Mouse (Mus musculus) E14TG2a.4 (cell line): ENCODE measurements at regions not wholly inside any gene's neighbourhood (a gene's known extent, or its start where the extent isn't known, plus 50 kb on each side); places are given as distances from the start of the nearest gene placed in this dataset.

ENCODE experiments used
- H3K27me3 ChIP-seq: 2 replicates; pipeline ENCODE4 v1.6.1; 2014; ENCODE audit warnings: low read length, control low read depth; ENCODE audit not compliant: insufficient read depth
- H3K36me3 ChIP-seq: 2 replicates; pipeline ENCODE4 v1.6.1; 2014; ENCODE audit warnings: low read length, control low read depth; ENCODE audit not compliant: insufficient read depth
- H3K4me1 ChIP-seq: replicated peaks from 2 replicates; pipeline ENCODE4 v1.6.1; 2014; ENCODE audit warnings: low read depth, low read length, control low read depth
- H3K4me3 ChIP-seq: replicated peaks from 2 replicates; pipeline ENCODE4 v1.5.1; 2014; ENCODE audit warnings: mild to moderate bottlenecking, low read length
- H3K9me3 ChIP-seq: 2 replicates; pipeline ENCODE4 v1.6.1; 2014; ENCODE audit warnings: low read length, control low read depth
- CTCF ChIP-seq: conservative IDR thresholded peaks from 2 replicates; pipeline ENCODE4 v1.5.1; 2014; ENCODE audit warnings: low read length
- NANOG ChIP-seq: IDR thresholded peaks from 2 replicates; pipeline ENCODE4 v1.6.1; 2014; ENCODE audit warnings: borderline replicate concordance, low read length, mixed read lengths
- POU5F1 ChIP-seq: IDR thresholded peaks from 2 replicates; pipeline ENCODE4 v1.6.1; 2014; ENCODE audit warnings: low read length, borderline replicate concordance

GRCm38 (mm10) chr13:5515552-5515951 is 345.7 kb upstream of the Klf6 start:
- TF ChIP-seq NANOG (no peak), POU5F1 (no peak), CTCF (no peak)
- H3K4me1 ChIP-seq = no peaks in the 10 kb centered on the region
- peaks cover 5% of the 10 kb centered on the region; the same call in 1 of the 2 replicates for H3K9me3 ChIP-seq
- H3K4me3 ChIP-seq = no peak overlapping the region
- no peaks in the 10 kb centered on the region for H3K36me3 ChIP-seq
- H3K27me3 ChIP-seq = no peaks in the 10 kb centered on the region

DNA sequence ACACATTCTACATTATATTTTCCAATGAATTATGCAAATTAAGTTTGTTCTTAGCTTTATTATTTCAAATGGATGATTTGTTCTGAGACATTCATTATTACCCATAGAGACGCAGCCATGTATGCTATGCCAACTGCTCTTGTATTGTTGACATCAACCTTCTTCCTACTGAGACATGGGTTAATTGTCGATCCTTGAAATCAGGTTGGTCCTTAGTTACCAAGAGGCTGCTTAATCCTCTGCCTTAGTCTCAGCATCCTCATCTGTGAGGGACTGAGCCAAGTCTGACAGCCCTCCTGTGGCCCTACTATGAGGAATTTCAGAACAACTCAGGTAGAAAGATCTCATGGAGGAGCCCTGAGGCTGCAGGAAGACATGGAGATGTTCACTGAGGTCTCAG is 345.2 kb upstream of the Klf6 start:
- Histone ChIP-seq H3K27me3 (no peaks in the 10 kb centered on the region), H3K4me1 (no peaks in the 10 kb centered on the region), H3K4me3 (no peak overlapping the region), H3K9me3 (peaks cover 5% of the 10 kb centered on the region; the same call in 1 of the 2 replicates), H3K36me3 (no peaks in the 10 kb centered on the region)
- TF ChIP-seq NANOG (no peak), POU5F1 (no peak), CTCF (no peak)

DNA sequence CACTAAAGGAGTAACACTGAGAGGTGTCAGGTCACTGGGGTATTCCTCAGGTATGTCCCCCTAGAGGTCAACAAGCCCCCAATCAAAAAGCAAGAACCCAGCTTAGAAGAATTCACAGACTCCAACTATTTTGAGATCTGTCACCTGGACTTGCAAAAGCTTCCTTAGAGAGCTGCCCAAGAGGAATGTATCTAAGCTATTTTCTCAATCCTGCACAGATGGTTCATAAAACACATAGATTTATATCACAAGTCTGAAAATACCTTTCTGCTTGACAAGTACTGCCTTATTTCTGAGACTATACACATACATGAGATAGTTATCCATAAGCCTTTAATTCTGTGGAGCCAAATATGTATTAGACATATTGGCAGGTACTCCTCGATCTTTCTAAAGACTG is 342.1 kb upstream of the Klf6 start:
- TF ChIP-seq NANOG (no peak), CTCF (no peak), POU5F1 (no peak)
- H3K9me3 ChIP-seq = peaks cover 2% of the 10 kb centered on the region; the same call in 1 of the 2 replicates
- H3K4me1 ChIP-seq = peaks cover 10% of the 10 kb centered on the region
- no peak overlapping the region for H3K4me3 ChIP-seq
- H3K36me3 ChIP-seq = no peaks in the 10 kb centered on the region
- no peaks in the 10 kb centered on the region for H3K27me3 ChIP-seq

- H3K9me3 ChIP-seq = no peaks in the 10 kb centered on the region
- peaks cover 10% of the 10 kb centered on the region for H3K4me1 ChIP-seq
- TF ChIP-seq CTCF (no peak), NANOG (no peak), POU5F1 (no peak)
- no peaks in the 10 kb centered on the region for H3K36me3 ChIP-seq
- no peak overlapping the region for H3K4me3 ChIP-seq
- H3K27me3 ChIP-seq = no peaks in the 10 kb centered on the region
These were observed 341.7 kb upstream of the Klf6 start for GRCm38 (mm10) chr13:5519600-5519999.

DNA sequence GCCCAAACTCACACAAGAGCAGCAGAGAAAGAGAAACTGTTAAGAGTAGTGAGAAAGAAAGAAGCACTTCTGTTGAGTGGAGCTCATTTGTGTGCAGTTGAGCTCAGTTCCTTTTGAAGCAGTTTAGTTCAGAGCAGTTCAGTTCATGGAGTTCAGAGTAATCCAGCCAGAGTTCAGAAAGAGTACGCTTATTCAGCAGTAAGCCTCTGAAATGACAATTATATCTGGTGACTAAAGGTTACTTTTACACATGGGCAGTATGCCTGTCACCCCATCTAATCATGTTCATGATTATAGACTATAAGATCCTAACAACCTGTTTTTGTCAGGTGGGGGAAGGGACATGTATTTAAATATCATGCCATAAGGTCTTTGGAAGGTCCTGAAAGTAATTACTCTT is 333.9 kb upstream of the Klf6 start:
- TF ChIP-seq CTCF = no peak
- H3K4me1 ChIP-seq = peaks cover 10% of the 10 kb centered on the region
- no peak overlapping the region for H3K4me3 ChIP-seq
- H3K27me3 ChIP-seq = no peaks in the 10 kb centered on the region
- H3K9me3 ChIP-seq = no peaks in the 10 kb centered on the region
- no peaks in the 10 kb centered on the region for H3K36me3 ChIP-seq

GRCm38 (mm10) chr13:5540321-5540720 is 321.0 kb upstream of the Klf6 start:
- Histone ChIP-seq H3K27me3 (no peaks in the 10 kb centered on the region), H3K4me1 (no peaks in the 10 kb centered on the region)
- TF ChIP-seq POU5F1 (no peak), NANOG (no peak), CTCF (no peak)

DNA sequence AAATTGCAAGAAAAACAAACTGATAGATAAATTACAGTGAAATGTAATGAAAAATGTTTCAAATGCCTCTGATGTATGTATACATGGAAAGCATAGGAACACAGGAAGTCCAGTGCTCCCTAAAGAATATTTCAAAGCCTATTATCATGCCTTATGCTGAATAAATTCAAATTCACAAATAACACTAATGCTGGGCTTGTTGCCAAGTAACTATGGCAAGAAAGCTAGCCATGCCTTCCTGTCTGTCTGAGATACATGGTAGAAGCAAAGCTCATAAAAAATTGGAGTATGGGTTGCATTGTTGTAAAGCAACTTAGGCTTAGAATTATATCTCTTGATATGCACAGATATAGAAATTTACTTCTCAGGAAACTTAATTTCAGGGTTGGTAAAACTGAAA is 315.8 kb upstream of the Klf6 start:
- Histone ChIP-seq H3K36me3 (no peaks in the 10 kb centered on the region), H3K4me1 (peaks cover 22% of the 10 kb centered on the region)
- no peak for TF ChIP-seq NANOG
- no peak for TF ChIP-seq CTCF
- no peak for TF ChIP-seq POU5F1

More at GRCm38 (mm10) chr13:5540321-5540720, 321.0 kb upstream of the Klf6 start:
- Histone ChIP-seq H3K9me3 (no peaks in the 10 kb centered on the region), H3K36me3 (no peaks in the 10 kb centered on the region), H3K4me3 (no peak overlapping the region)

GRCm38 (mm10) chr13:5546011-5546410 is 315.3 kb upstream of the Klf6 start:
- peaks cover 27% of the 10 kb centered on the region for H3K4me1 ChIP-seq
- H3K27me3 ChIP-seq = no peaks in the 10 kb centered on the region
- H3K4me3 ChIP-seq = no peak overlapping the region
- H3K9me3 ChIP-seq = no peaks in the 10 kb centered on the region
- H3K36me3 ChIP-seq = no peaks in the 10 kb centered on the region
- TF ChIP-seq POU5F1 = no peak
- no peak for TF ChIP-seq NANOG
- no peak for TF ChIP-seq CTCF

More for the DNA sequence above, 315.8 kb upstream of the Klf6 start:
- no peak overlapping the region for H3K4me3 ChIP-seq
- H3K9me3 ChIP-seq = no peaks in the 10 kb centered on the region
- no peaks in the 10 kb centered on the region for H3K27me3 ChIP-seq

- Histone ChIP-seq H3K9me3 (no peaks in the 10 kb centered on the region), H3K4me3 (no peak overlapping the region), H3K4me1 (peaks cover 37% of the 10 kb centered on the region), H3K27me3 (no peaks in the 10 kb centered on the region), H3K36me3 (no peaks in the 10 kb centered on the region)
- TF ChIP-seq CTCF = no peak
- no peak for TF ChIP-seq POU5F1
- TF ChIP-seq NANOG = no peak
These were observed 314.3 kb upstream of the Klf6 start for GRCm38 (mm10) chr13:5546937-5547336.
